ENCODE assay signal across 11 mouse cellular contexts in the genomic region with DNA sequence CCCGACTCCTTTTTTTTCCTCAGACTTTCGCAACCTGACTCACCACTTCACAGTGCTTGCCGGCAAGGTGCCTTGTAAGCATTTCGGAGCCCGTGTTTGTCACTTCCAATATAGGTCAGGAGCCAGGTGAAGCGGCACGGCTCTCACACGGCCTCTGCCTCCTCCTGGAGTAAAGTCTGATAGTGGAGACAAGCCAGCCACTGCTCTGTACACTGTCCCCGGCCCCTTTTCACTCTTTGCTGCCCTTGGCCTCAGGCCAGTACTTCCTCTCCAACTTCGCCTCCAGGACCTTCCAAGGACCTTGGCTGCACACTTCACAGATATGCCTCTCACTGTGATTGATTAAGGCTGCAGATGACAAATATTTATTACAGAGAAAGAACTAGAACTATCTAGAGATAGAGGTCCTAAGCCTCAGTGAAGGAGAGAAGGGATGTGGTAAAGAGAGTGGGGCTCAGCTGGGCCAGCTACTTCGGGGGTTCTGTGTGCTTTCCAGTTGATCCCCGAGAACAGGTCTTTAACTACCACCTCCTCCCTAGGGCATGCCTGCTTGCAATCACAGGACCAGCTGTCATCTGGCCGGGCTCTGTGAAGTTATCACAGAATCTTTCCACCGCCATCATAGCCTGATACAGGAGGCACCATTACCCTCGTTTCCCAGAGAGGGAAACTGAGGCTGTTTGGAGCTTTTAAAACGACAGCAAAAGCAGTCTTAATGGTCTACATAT.
DNase-seq lines count a peak whose midpoint lies in the region; ATAC-seq and TF ChIP-seq lines count a peak whose summit lies in the region.
"Had no signal": no experiment of that assay in that cellular context is flagged by ENCODE, and none has a peak within 500 bp of the region (broad histone marks: within the 10 kb centered on the region; RNA-seq: fewer than 3 reads in every experiment).

No protein-coding gene starts in this region.

- 51% methylated on average over 16 of the region's 16 CpGs for WGBS in heart, postnatal 0 days
- WGBS in stomach, postnatal 0 days, result 66% methylated on average over 16 of the region's 16 CpGs
- WGBS in forebrain, embryonic 14.5 days, result 88% methylated on average over 16 of the region's 16 CpGs

- H3K4me2 ChIP-seq in heart, postnatal 0 days (ENCODE audit: low read depth, low read length), result no peak overlapping the region
- no peak overlapping the region for H3K4me2 ChIP-seq in stomach, postnatal 0 days (replicated peaks; ENCODE audit: low read depth)
- H3K4me2 ChIP-seq in forebrain, embryonic 14.5 days (ENCODE audit: low read length), result no peak overlapping the region
- H3K4me2 ChIP-seq: liver, embryonic 13.5 days had no signal

- no peak for TF ChIP-seq CTCF in heart, postnatal 0 days (IDR thresholded peaks at IDR 0.05; ENCODE audit: low read depth)
- TF ChIP-seq CTCF in stomach, postnatal 0 days (IDR thresholded peaks at IDR 0.05; ENCODE audit: low read depth), result no peak

- H3K27me3 ChIP-seq in heart, postnatal 0 days (ENCODE audit: control insufficient read depth, insufficient read depth, low read length), result no peaks in the 10 kb centered on the region
- no peaks in the 10 kb centered on the region for H3K27me3 ChIP-seq in stomach, postnatal 0 days (ENCODE audit: control insufficient read depth, insufficient read depth, low read length)
- no peaks in the 10 kb centered on the region for H3K27me3 ChIP-seq in forebrain, embryonic 14.5 days (replicated peaks; ENCODE audit: control insufficient read depth, insufficient read depth, low read length)
- H3K27me3 ChIP-seq: liver, embryonic 13.5 days had no signal

- no peak overlapping the region for H3K9ac ChIP-seq in heart, postnatal 0 days (replicated peaks; ENCODE audit: low read depth, low read length)
- H3K9ac ChIP-seq in stomach, postnatal 0 days (ENCODE audit: low read length), result no peak overlapping the region
- no peak overlapping the region for H3K9ac ChIP-seq in forebrain, embryonic 14.5 days (ENCODE audit: low read length)
- H3K9ac ChIP-seq: liver, embryonic 13.5 days had no signal

- no peak for TF ChIP-seq EP300 in heart, postnatal 0 days (IDR thresholded peaks at IDR 0.05; ENCODE audit: low read depth)
- no peak for TF ChIP-seq EP300 in stomach, postnatal 0 days (optimal IDR thresholded peaks at IDR 0.05)

- H3K4me1 ChIP-seq in heart, postnatal 0 days (ENCODE audit: control insufficient read depth, insufficient read depth), result no peaks in the 10 kb centered on the region
- no peaks in the 10 kb centered on the region for H3K4me1 ChIP-seq in stomach, postnatal 0 days (replicated peaks; ENCODE audit: control insufficient read depth, insufficient read depth)
- H3K4me1 ChIP-seq in forebrain, embryonic 14.5 days (ENCODE audit: control insufficient read depth, insufficient read depth, low read length), result no peaks in the 10 kb centered on the region
- H3K4me1 ChIP-seq: liver, embryonic 13.5 days had no signal

- H3K27ac ChIP-seq in heart, postnatal 0 days (ENCODE audit: low read depth), result no peak overlapping the region
- H3K27ac ChIP-seq in stomach, postnatal 0 days (replicated peaks), result no peak overlapping the region
- no peak overlapping the region for H3K27ac ChIP-seq in forebrain, embryonic 14.5 days (ENCODE audit: low read depth, low read length)
- H3K27ac ChIP-seq: embryonic facial prominence, embryonic 10.5 days; liver, embryonic 13.5 days had no signal

- peak; percentile 37 for DNase-seq in heart, postnatal 0 days (ENCODE audit: low spot score)
- no peak for DNase-seq in heart, adult 9 months (ENCODE audit: low spot score in 2 of 2)
- peak; percentile 28 for DNase-seq in lung, postnatal 25 days (ENCODE audit: low spot score)
- DNase-seq in lung, postnatal 14 days, result no peak
- DNase-seq in kidney, adult 9 months, result peak; percentile 11
- peak; percentile 20 for DNase-seq in stomach, postnatal 0 days (ENCODE audit: low spot score)
- DNase-seq in forebrain, embryonic 14.5 days (ENCODE audit: low spot score), result no peak
- DNase-seq: liver, embryonic 13.5 days; right cerebral cortex, postnatal 25 days; thymus, postnatal 14 days had no signal

- ATAC-seq in heart, postnatal 0 days (ENCODE audit: insufficient read depth, low read depth), result no peak
- no peak for ATAC-seq in stomach, postnatal 0 days (ENCODE audit: low FRiP score, low TSS enrichment)
- ATAC-seq in forebrain, embryonic 14.5 days, result no peak

- H3K36me3 ChIP-seq in heart, postnatal 0 days (replicated peaks; ENCODE audit: control insufficient read depth, insufficient read depth, low read length), result no peaks in the 10 kb centered on the region
- H3K36me3 ChIP-seq in stomach, postnatal 0 days (ENCODE audit: control insufficient read depth, insufficient read depth, low read length), result no peaks in the 10 kb centered on the region
- no peaks in the 10 kb centered on the region for H3K36me3 ChIP-seq in forebrain, embryonic 14.5 days (ENCODE audit: control insufficient read depth, insufficient read depth, low read length)
- H3K36me3 ChIP-seq: embryonic facial prominence, embryonic 10.5 days; liver, embryonic 13.5 days had no signal

- H3K9me3 ChIP-seq in heart, postnatal 0 days (replicated peaks; ENCODE audit: control insufficient read depth, low read length), result no peaks in the 10 kb centered on the region; the same call in 1 of the 2 replicates
- H3K9me3 ChIP-seq in stomach, postnatal 0 days (ENCODE audit: control insufficient read depth, low read length), result no peaks in the 10 kb centered on the region
- H3K9me3 ChIP-seq in forebrain, embryonic 14.5 days (replicated peaks; ENCODE audit: control insufficient read depth, low read length), result no peaks in the 10 kb centered on the region
- H3K9me3 ChIP-seq: embryonic facial prominence, embryonic 10.5 days; liver, embryonic 13.5 days had no signal

- H3K4me3 ChIP-seq in heart, postnatal 0 days (ENCODE audit: low read depth, low read length), result no peak overlapping the region
- H3K4me3 ChIP-seq in stomach, postnatal 0 days (ENCODE audit: low read depth, low read length), result no peak overlapping the region
- no peak overlapping the region for H3K4me3 ChIP-seq in forebrain, embryonic 14.5 days (ENCODE audit: low read depth, low read length)
- H3K4me3 ChIP-seq: embryonic facial prominence, embryonic 10.5 days; liver, embryonic 13.5 days had no signal

Comparison
In these comparisons a context has a peak if more than half of its experiments do, and no peak if none do; other contexts are left out.
1. DNase-seq: peak in heart, postnatal 0 days (single experiment), lung, postnatal 25 days (single experiment), kidney, adult 9 months (single experiment) and stomach, postnatal 0 days (single experiment); none in heart, adult 9 months (0 of 2), lung, postnatal 14 days (single experiment) and forebrain, embryonic 14.5 days (single experiment).